Comparison of ENCODE assay signal across 8 mouse cellular contexts in genomic region chr7:80191455-80191854, GRCm38 (mm10). TPM values are rescaled to one million over a fixed set of nuclear protein-coding genes. Genes with fewer than 3 reads are reported as not detected.
DNase-seq lines count a peak whose midpoint lies in the region.

No protein-coding gene starts in this region.

- no peaks in the 10 kb centered on the region for H3K27me3 ChIP-seq in megakaryocyte, embryonic 14.5 days (replicated peaks)

- peaks cover 4% of the 10 kb centered on the region; the same call in 1 of the 2 replicates for H3K9me3 ChIP-seq in megakaryocyte, embryonic 14.5 days

- peak; percentile 85 for DNase-seq in 3134 (ENCODE audit: extremely low read depth, insufficient read length, low spot score)
- peak; percentile 71 for DNase-seq in ES-CJ7 (ENCODE audit: low read depth, low spot score)
- peak; percentile 25 for DNase-seq in forelimb bud, embryonic 11.5 days (ENCODE audit: low read depth, low spot score)
- peak; percentile 52 to 85 for DNase-seq in kidney, postnatal 25 days
- DNase-seq in testis, postnatal 14 days (ENCODE audit: low spot score): peak; percentile 65
- no peak for DNase-seq in cerebellum, adult 11-12 months
- DNase-seq in left cerebral cortex, adult 9 months (ENCODE audit: low spot score in 2 of 2): no peak

- H3K4me3 ChIP-seq in megakaryocyte, embryonic 14.5 days (replicated peaks): peak overlapping the region; percentile 93

- peaks cover 91% of the 10 kb centered on the region for H3K4me1 ChIP-seq in megakaryocyte, embryonic 14.5 days

- H3K36me3 ChIP-seq in megakaryocyte, embryonic 14.5 days (replicated peaks; ENCODE audit: low read length): peaks cover 4% of the 10 kb centered on the region

RNA-seq across cellular contexts. Expression of gene Sema4b, which starts 4.8 kb away (rescaled TPM):
- polyA plus RNA-seq in megakaryocyte, embryonic 14.5 days (2012; ENCODE audit: insufficient read depth, low replicate concordance): 30.8 and 31.0 TPM in 2 replicates

RNA-seq across cellular contexts. Expression of gene Cib1, which starts 41.2 kb away (rescaled TPM):
- 42.4 and 54.0 TPM in 2 replicates for polyA plus RNA-seq in megakaryocyte, embryonic 14.5 days (2012; ENCODE audit: insufficient read depth, low replicate concordance)

RNA-seq across cellular contexts. Expression of gene Gdpgp1, which starts 41.2 kb away (rescaled TPM):
- 1.6 and 7.0 TPM in 2 replicates for polyA plus RNA-seq in megakaryocyte, embryonic 14.5 days (2012; ENCODE audit: insufficient read depth, low replicate concordance)

RNA-seq across cellular contexts. Expression of gene Ttll13, which starts 54.7 kb away (rescaled TPM):
- 0.11 TPM in 1 of 2 replicates, not detected in the other for polyA plus RNA-seq in megakaryocyte, embryonic 14.5 days (2012; ENCODE audit: insufficient read depth, low replicate concordance)

Comparison
In these comparisons a context has a peak if more than half of its experiments do, and no peak if none do; other contexts are left out.
1. DNase-seq: peak in 3134 (single experiment), ES-CJ7 (single experiment), forelimb bud, embryonic 11.5 days (single experiment), kidney, postnatal 25 days (2 of 2) and testis, postnatal 14 days (single experiment); none in cerebellum, adult 11-12 months (single experiment) and left cerebral cortex, adult 9 months (0 of 2).